In genomic region chr6:15728844-15729577, GRCm38 (mm10) we compare ENCODE assay signal across 17 mouse cellular contexts. TPM values are rescaled to one million over a fixed set of nuclear protein-coding genes. Genes with fewer than 3 reads are reported as not detected.
A peak's percentile ranks its signal among the peaks of the same experiment; 100 is the strongest.
DNase-seq lines count a peak whose midpoint lies in the region; ATAC-seq and TF ChIP-seq lines count a peak whose summit lies in the region.
"Had no signal": no experiment of that assay in that cellular context is flagged by ENCODE, and none has a peak within 500 bp of the region (broad histone marks: within the 10 kb centered on the region; RNA-seq: fewer than 3 reads in every experiment).

No protein-coding gene starts in this region.

- H3K27ac ChIP-seq in kidney, postnatal 0 days, result peak overlapping the region; percentile 62; the same call in 1 of the 2 replicates
- H3K27ac ChIP-seq in bone marrow macrophage, adult 2 months (ENCODE audit: insufficient read depth, low read depth, low read length), result peak overlapping the region; percentile 100
- H3K27ac ChIP-seq: embryonic facial prominence, embryonic 13.5 days; limb, embryonic 15.5 days; stomach, postnatal 0 days had no signal

- TF ChIP-seq POLR2A in bone marrow macrophage, adult 2 months (IDR thresholded peaks at IDR 0.05; ENCODE audit: borderline replicate concordance, low read depth, low read length), result no peak

- H3K4me3 ChIP-seq in kidney, postnatal 0 days (replicated peaks; ENCODE audit: low read depth, low read length), result no peak overlapping the region
- H3K4me3 ChIP-seq in bone marrow macrophage, adult 2 months (ENCODE audit: insufficient read depth, low read length), result peak overlapping the region; percentile 67
- H3K4me3 ChIP-seq: embryonic facial prominence, embryonic 13.5 days; limb, embryonic 15.5 days had no signal

- H3K9ac ChIP-seq in kidney, postnatal 0 days (ENCODE audit: low read depth, low read length), result no peak overlapping the region
- H3K9ac ChIP-seq: embryonic facial prominence, embryonic 13.5 days; limb, embryonic 15.5 days had no signal

- H3K27me3 ChIP-seq in kidney, postnatal 0 days (ENCODE audit: insufficient read depth, low read length), result no peaks in the 10 kb centered on the region
- H3K27me3 ChIP-seq: embryonic facial prominence, embryonic 13.5 days; limb, embryonic 15.5 days had no signal

- no peaks in the 10 kb centered on the region for H3K36me3 ChIP-seq in kidney, postnatal 0 days (ENCODE audit: insufficient read depth, low read length)
- H3K36me3 ChIP-seq: embryonic facial prominence, embryonic 13.5 days; limb, embryonic 15.5 days had no signal

- WGBS in kidney, postnatal 0 days, result 74% methylated on average over 6 of the region's 6 CpGs

- peaks cover 17% of the 10 kb centered on the region for H3K4me1 ChIP-seq in kidney, postnatal 0 days (replicated peaks; ENCODE audit: insufficient read depth, low read length)
- peaks cover 43% of the 10 kb centered on the region for H3K4me1 ChIP-seq in bone marrow macrophage, adult 2 months (ENCODE audit: control insufficient read depth, insufficient read depth, low read length)

- TF ChIP-seq CTCF in kidney, postnatal 0 days (IDR thresholded peaks at IDR 0.05; ENCODE audit: low read depth), result no peak
- no peak for TF ChIP-seq CTCF in bone marrow macrophage, adult 2 months (IDR thresholded peaks at IDR 0.05; ENCODE audit: low read depth, low read length)

- H3K9me3 ChIP-seq in kidney, postnatal 0 days (replicated peaks; ENCODE audit: low read length), result no peaks in the 10 kb centered on the region
- H3K9me3 ChIP-seq: embryonic facial prominence, embryonic 13.5 days; limb, embryonic 15.5 days had no signal

- 0 out of 2 replicates have a peak overlapping the region, but pooled peaks have one; percentile 10 for H3K4me2 ChIP-seq in kidney, postnatal 0 days (ENCODE audit: low read length)
- H3K4me2 ChIP-seq: embryonic facial prominence, embryonic 13.5 days; heart, embryonic 11.5 days; limb, embryonic 15.5 days had no signal

- DNase-seq in kidney, postnatal 0 days (ENCODE audit: low spot score), result no peak
- no peak for DNase-seq in kidney, adult 8-10 months
- DNase-seq in CD4-positive, CD25-positive, alpha-beta regulatory T cell, adult 2 months (ENCODE audit: low read depth, low spot score), result peak; percentile 60
- peak; percentile 19 to 31 for DNase-seq in monocyte, adult 2 months (ENCODE audit: low read depth in 1 of 2, low spot score in 2 of 2)
- DNase-seq in T-cell, adult 2 months (ENCODE audit: low spot score), result no peak
- no peak for DNase-seq in gastrocnemius, postnatal 25 days
- DNase-seq: adrenal gland, postnatal 14 days; cerebellum, adult 9-10 months; layer of hippocampus, postnatal 36 days; right cerebral cortex, adult 18-20 months had no signal

- ATAC-seq in kidney, postnatal 0 days (replicated peaks; ENCODE audit: low FRiP score, low read depth), result no peak
- ATAC-seq: forebrain, embryonic 14.5 days; intestine, embryonic 16.5 days had no signal

RNA-seq across cellular contexts. Expression of gene Mdfic, which starts 8.6 kb away (rescaled TPM):
- polyA plus RNA-seq in kidney, postnatal 0 days (2015; fragmentation: Nextera tagmentation; extraction: Ambion mirVana), result 4.4 and 4.6 TPM in 2 replicates
- polyA plus RNA-seq in bone marrow macrophage, adult 2 months (2012; ENCODE audit: insufficient read depth, insufficient read length, missing spikeins), result 107 and 110 TPM in 2 replicates
- total RNA-seq in gastrocnemius, postnatal 25 days (2021), result 10 to 100 TPM in 1 of 2 experiments, 1 to 10 TPM in 1; 9.3 to 10.5 TPM

Comparison
In these comparisons a context has a peak if more than half of its experiments do, and no peak if none do; other contexts are left out.
1. DNase-seq: peak in CD4-positive, CD25-positive, alpha-beta regulatory T cell, adult 2 months (single experiment) and monocyte, adult 2 months (2 of 2); none in kidney, postnatal 0 days (single experiment), kidney, adult 8-10 months (0 of 2), T-cell, adult 2 months (single experiment) and gastrocnemius, postnatal 25 days (single experiment).
2. RNA of gene Mdfic, which starts 8.6 kb away (polyA plus RNA-seq): 107 to 110 TPM in bone marrow macrophage, adult 2 months; 4.4 to 4.6 TPM in kidney, postnatal 0 days; every median in the first group is over 10 times any median in the second.